Mouse (Mus musculus): ENCODE measurements around the gene Klf15. TPM values are rescaled to one million over a fixed set of nuclear protein-coding genes. Genes with fewer than 3 reads are reported as not detected.

Gene Klf15
- polyA plus RNA-seq, 2 experiments: 7.6 to 9.9 TPM

- no peaks in the 10 kb centered on the region for H3K9me3 ChIP-seq (ENCODE audit: control insufficient read depth, low read length)
- H3K9ac ChIP-seq (replicated peaks): no peak overlapping the region
- no peaks in the 10 kb centered on the region for H3K36me3 ChIP-seq (replicated peaks; ENCODE audit: control insufficient read depth, insufficient read depth, low read depth)
- H3K27ac ChIP-seq: no peak overlapping the region
- TF ChIP-seq CTCF (IDR thresholded peaks at IDR 0.05; ENCODE audit: low read depth) (no peak), EP300 (IDR thresholded peaks at IDR 0.05; ENCODE audit: low read depth) (no peak)
- H3K4me3 ChIP-seq (ENCODE audit: insufficient read depth in 1 of 2, low read depth in 2 of 2, low read length in 2 of 2): no peak overlapping the region
- no peak for ATAC-seq (ENCODE audit: insufficient read depth)
- peaks cover 0 to 1% of the 10 kb centered on the region in 2 experiments; a peak in 2 of 4 replicates for H3K4me1 ChIP-seq (replicated peaks; ENCODE audit: control insufficient read depth in 2 of 2, insufficient read depth in 2 of 2, low read length in 1 of 2)
- DNase-seq (ENCODE audit: low read depth in 3 of 3, low spot score in 3 of 3): no peak
- no peaks in the 10 kb centered on the region for H3K27me3 ChIP-seq (ENCODE audit: control insufficient read depth, insufficient read depth, low read length)
- 65% methylated on average over 5 of the region's 5 CpGs for WGBS (ENCODE audit: insufficient replicate concordance)
- H3K4me2 ChIP-seq (ENCODE audit: low read depth): no peak overlapping the region
Measured at GRCm38 (mm10) chr6:90512416-90512815, 50.0 kb downstream of the Klf15 start.

- no peaks in the 10 kb centered on the region for H3K27me3 ChIP-seq (ENCODE audit: control insufficient read depth, insufficient read depth, low read length)
- 45% methylated on average over 5 of the region's 5 CpGs for WGBS (ENCODE audit: insufficient replicate concordance)
- TF ChIP-seq EP300 (IDR thresholded peaks at IDR 0.05; ENCODE audit: low read depth) (no peak), CTCF (IDR thresholded peaks at IDR 0.05; ENCODE audit: low read depth) (no peak)
Measured at GRCm38 (mm10) chr6:90513074-90513856, 50.9 kb downstream of the Klf15 start.

GRCm38 (mm10) chr6:90514369-90514768 lies 52.0 kb downstream of the Klf15 start:
- DNase-seq (ENCODE audit: low read depth in 3 of 3, low spot score in 3 of 3) (peak in 1 of 3 experiments; percentile 13), ATAC-seq (ENCODE audit: insufficient read depth) (peak; percentile 67)
- Histone ChIP-seq H3K4me2 (ENCODE audit: low read depth) (no peak overlapping the region), H3K27me3 (ENCODE audit: control insufficient read depth, insufficient read depth, low read length) (no peaks in the 10 kb centered on the region), H3K4me3 (ENCODE audit: insufficient read depth in 1 of 2, low read depth in 2 of 2, low read length in 2 of 2) (no peak overlapping the region), H3K36me3 (replicated peaks; ENCODE audit: control insufficient read depth, insufficient read depth, low read depth) (no peaks in the 10 kb centered on the region), H3K27ac (no peak overlapping the region), H3K9me3 (ENCODE audit: control insufficient read depth, low read length) (no peaks in the 10 kb centered on the region), H3K9ac (replicated peaks) (no peak overlapping the region), H3K4me1 (replicated peaks; ENCODE audit: control insufficient read depth in 2 of 2, insufficient read depth in 2 of 2, low read length in 1 of 2) (peaks cover 0 to 1% of the 10 kb centered on the region in 2 experiments; a peak in 1 of 4 replicates)
- no peak for TF ChIP-seq EP300 (IDR thresholded peaks at IDR 0.05; ENCODE audit: low read depth)
- no peak for TF ChIP-seq CTCF (IDR thresholded peaks at IDR 0.05; ENCODE audit: low read depth)

More at GRCm38 (mm10) chr6:90513074-90513856, 50.9 kb downstream of the Klf15 start:
- no peak overlapping the region for H3K4me2 ChIP-seq (ENCODE audit: low read depth)
- no peak overlapping the region for H3K4me3 ChIP-seq (ENCODE audit: insufficient read depth in 1 of 2, low read depth in 2 of 2, low read length in 2 of 2)
- H3K36me3 ChIP-seq (replicated peaks; ENCODE audit: control insufficient read depth, insufficient read depth, low read depth): no peaks in the 10 kb centered on the region
- DNase-seq (ENCODE audit: low read depth in 3 of 3, low spot score in 3 of 3): no peak
- H3K27ac ChIP-seq: no peak overlapping the region
- H3K4me1 ChIP-seq (replicated peaks; ENCODE audit: control insufficient read depth in 2 of 2, insufficient read depth in 2 of 2, low read length in 1 of 2): peaks cover 0 to 1% of the 10 kb centered on the region in 2 experiments; a peak in 1 of 4 replicates
- no peak overlapping the region for H3K9ac ChIP-seq (replicated peaks)
- H3K9me3 ChIP-seq (ENCODE audit: control insufficient read depth, low read length): no peaks in the 10 kb centered on the region
- no peak for ATAC-seq (ENCODE audit: insufficient read depth)

- Histone ChIP-seq H3K9ac (replicated peaks) (no peak overlapping the region), H3K36me3 (replicated peaks; ENCODE audit: control insufficient read depth, insufficient read depth, low read depth) (no peaks in the 10 kb centered on the region), H3K27ac (no peak overlapping the region), H3K4me3 (ENCODE audit: insufficient read depth in 1 of 2, low read depth in 2 of 2, low read length in 2 of 2) (no peak overlapping the region), H3K27me3 (ENCODE audit: control insufficient read depth, insufficient read depth, low read length) (no peaks in the 10 kb centered on the region), H3K9me3 (ENCODE audit: control insufficient read depth, low read length) (no peaks in the 10 kb centered on the region), H3K4me1 (replicated peaks; ENCODE audit: control insufficient read depth in 2 of 2, insufficient read depth in 2 of 2, low read length in 1 of 2) (peaks cover 0 to 1% of the 10 kb centered on the region in 2 experiments; a peak in 1 of 4 replicates), H3K4me2 (ENCODE audit: low read depth) (no peak overlapping the region)
- TF ChIP-seq CTCF (IDR thresholded peaks at IDR 0.05; ENCODE audit: low read depth): peak; percentile 87
- no peak for TF ChIP-seq EP300 (IDR thresholded peaks at IDR 0.05; ENCODE audit: low read depth)
- ATAC-seq (ENCODE audit: insufficient read depth) (peak; percentile 71), DNase-seq (ENCODE audit: low read depth in 3 of 3, low spot score in 3 of 3) (peak in 1 of 3 experiments; percentile 18)
- 30% methylated on average over 4 of the region's 4 CpGs for WGBS (ENCODE audit: insufficient replicate concordance)
Measured at GRCm38 (mm10) chr6:90514883-90515405, 52.6 kb downstream of the Klf15 start.

GRCm38 (mm10) chr6:90518892-90519291 lies 56.5 kb downstream of the Klf15 start:
- 29% methylated on average over 3 of the region's 3 CpGs for WGBS (ENCODE audit: insufficient replicate concordance)
- no peak for ATAC-seq (ENCODE audit: insufficient read depth)
- no peaks in the 10 kb centered on the region for H3K36me3 ChIP-seq (replicated peaks; ENCODE audit: control insufficient read depth, insufficient read depth, low read depth)

More at GRCm38 (mm10) chr6:90518892-90519291, 56.5 kb downstream of the Klf15 start:
- no peak overlapping the region for H3K4me2 ChIP-seq (ENCODE audit: low read depth)
- no peak overlapping the region for H3K27ac ChIP-seq
- TF ChIP-seq CTCF (IDR thresholded peaks at IDR 0.05; ENCODE audit: low read depth) (no peak), EP300 (IDR thresholded peaks at IDR 0.05; ENCODE audit: low read depth) (no peak)
- H3K9ac ChIP-seq (replicated peaks): no peak overlapping the region
- no peaks in the 10 kb centered on the region for H3K27me3 ChIP-seq (ENCODE audit: control insufficient read depth, insufficient read depth, low read length)
- no peaks in the 10 kb centered on the region for H3K9me3 ChIP-seq (ENCODE audit: control insufficient read depth, low read length)
- H3K4me3 ChIP-seq (ENCODE audit: insufficient read depth in 1 of 2, low read depth in 2 of 2, low read length in 2 of 2): no peak overlapping the region
- H3K4me1 ChIP-seq (replicated peaks; ENCODE audit: control insufficient read depth in 2 of 2, insufficient read depth in 2 of 2, low read length in 1 of 2): peaks cover 0 to 1% of the 10 kb centered on the region in 2 experiments; a peak in 1 of 4 replicates
- DNase-seq (ENCODE audit: low read depth in 3 of 3, low spot score in 3 of 3): no peak

Data from liver, embryonic 14.5 days (tissue).